Mouse (Mus musculus): ENCODE results near the gene Slc39a8. TPM values are rescaled to one million over a fixed set of nuclear protein-coding genes. Genes with fewer than 3 reads are reported as not detected.

The Slc39a8 gene
- polyA plus RNA-seq, 1 experiment from 2014 or later, result 13.3 TPM

DNA sequence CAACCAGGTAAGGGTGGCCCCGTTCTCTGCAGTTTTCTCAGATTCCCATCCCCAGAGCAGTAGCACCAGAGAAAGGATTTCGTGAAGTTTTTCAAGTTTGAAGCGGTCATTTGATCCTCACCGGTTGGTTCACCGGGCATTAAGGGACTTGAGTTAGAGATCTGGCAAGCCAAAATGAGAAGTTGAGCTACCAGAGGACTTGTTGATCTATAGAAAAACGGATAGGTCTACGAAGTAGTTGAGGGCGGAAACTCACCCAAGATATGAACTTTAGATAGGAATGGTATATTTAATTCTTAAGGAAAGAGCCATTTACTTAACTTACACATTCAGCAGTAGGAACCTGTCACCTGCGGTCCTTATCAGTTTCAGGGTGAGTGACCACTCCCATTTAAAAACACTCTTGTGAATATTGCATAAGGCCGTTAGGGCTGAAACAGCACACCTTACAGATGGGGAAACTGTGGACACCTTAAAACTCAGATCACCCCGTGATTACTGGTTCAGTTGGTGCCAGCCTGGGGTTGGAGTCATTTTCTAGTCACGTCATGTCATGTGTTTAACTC lies 1.7 kb downstream of the Slc39a8 start:
- H3K9me3 ChIP-seq, result no peaks in the 10 kb centered on the region
- peak overlapping the region; percentile 90 for H3K27ac ChIP-seq (replicated peaks)
- no peak for ATAC-seq (ENCODE audit: extremely low read depth, insufficient number of reproducible peaks, low FRiP score, low TSS enrichment)
- no peaks in the 10 kb centered on the region for H3K27me3 ChIP-seq (replicated peaks)
- peaks cover 31% of the 10 kb centered on the region for H3K4me1 ChIP-seq
- WGBS, result 13% methylated on average over 12 of the region's 12 CpGs
- peak overlapping the region; percentile 80 for H3K4me3 ChIP-seq
- H3K36me3 ChIP-seq, result no peaks in the 10 kb centered on the region
- H3K9ac ChIP-seq, result peak overlapping the region; percentile 86
- peak overlapping the region; percentile 98 for H3K4me2 ChIP-seq

DNA sequence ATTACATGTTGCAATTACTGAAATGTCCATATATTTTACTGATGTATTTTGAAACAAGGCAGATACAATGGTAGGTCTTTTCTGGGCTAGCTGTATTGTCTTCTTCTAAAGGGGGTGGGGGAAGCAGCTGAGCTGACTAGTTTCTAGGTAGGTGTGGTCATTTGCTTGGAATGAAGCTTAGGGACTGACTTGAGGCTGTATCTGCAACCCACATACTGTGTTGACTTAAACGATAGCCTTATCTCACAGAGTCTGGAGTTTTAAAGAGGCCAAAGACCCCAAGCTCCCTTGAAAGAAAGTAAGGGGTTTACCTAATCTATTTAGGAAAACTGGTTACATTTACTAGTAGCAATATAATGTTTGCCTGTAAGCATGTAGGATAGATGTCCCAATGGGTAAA lies 2.9 kb downstream of the Slc39a8 start:
- WGBS, result 3% methylated on average over 1 of the region's 1 CpGs
- Histone ChIP-seq H3K4me1 (peaks cover 37% of the 10 kb centered on the region), H3K27me3 (replicated peaks) (no peaks in the 10 kb centered on the region), H3K4me3 (peak overlapping the region; percentile 80), H3K9me3 (no peaks in the 10 kb centered on the region), H3K9ac (no peak overlapping the region), H3K27ac (replicated peaks) (no peak overlapping the region), H3K4me2 (peak overlapping the region; percentile 98), H3K36me3 (no peaks in the 10 kb centered on the region)
- no peak for ATAC-seq (ENCODE audit: extremely low read depth, insufficient number of reproducible peaks, low FRiP score, low TSS enrichment)

- Histone ChIP-seq H3K4me2 (peak overlapping the region; percentile 13; the same call in 1 of the 2 replicates), H3K4me1 (peaks cover 23% of the 10 kb centered on the region), H3K9ac (no peak overlapping the region), H3K27ac (replicated peaks) (no peak overlapping the region), H3K27me3 (replicated peaks) (no peaks in the 10 kb centered on the region), H3K36me3 (no peaks in the 10 kb centered on the region), H3K9me3 (no peaks in the 10 kb centered on the region), H3K4me3 (no peak overlapping the region)
- ATAC-seq (ENCODE audit: extremely low read depth, insufficient number of reproducible peaks, low FRiP score, low TSS enrichment), result no peak
- 89% methylated on average over 2 of the region's 2 CpGs for WGBS
These were observed 7.4 kb downstream of the Slc39a8 start for GRCm38 (mm10) chr3:135832496-135832895.

GRCm38 (mm10) chr3:135832907-135833306 lies 7.8 kb downstream of the Slc39a8 start:
- Histone ChIP-seq H3K27me3 (replicated peaks) (no peaks in the 10 kb centered on the region), H3K4me3 (no peak overlapping the region), H3K4me2 (peak overlapping the region; percentile 13; the same call in 1 of the 2 replicates), H3K36me3 (no peaks in the 10 kb centered on the region), H3K4me1 (peaks cover 19% of the 10 kb centered on the region), H3K9ac (no peak overlapping the region), H3K27ac (replicated peaks) (no peak overlapping the region), H3K9me3 (no peaks in the 10 kb centered on the region)
- 63% methylated on average over 4 of the region's 4 CpGs for WGBS
- ATAC-seq (ENCODE audit: extremely low read depth, insufficient number of reproducible peaks, low FRiP score, low TSS enrichment), result no peak

DNA sequence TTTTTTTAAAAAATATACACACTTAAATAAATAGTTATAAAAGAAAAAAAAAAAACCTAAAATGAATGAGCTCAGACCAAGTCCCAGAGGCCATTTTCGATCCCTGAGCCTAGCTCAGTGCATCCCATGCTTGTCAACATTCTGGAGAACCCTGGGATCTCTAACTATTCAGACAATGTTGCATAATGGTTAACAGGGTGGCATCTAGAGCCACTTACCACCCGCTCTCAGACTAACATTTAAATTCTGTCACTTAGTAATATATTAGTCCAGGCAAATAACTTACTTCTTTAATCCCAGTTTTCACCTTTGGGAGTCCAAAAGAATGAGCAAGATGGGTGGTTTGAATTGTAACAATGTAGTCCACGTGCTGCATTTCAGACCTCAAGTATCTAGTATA lies 9.9 kb downstream of the Slc39a8 start:
- H3K4me2 ChIP-seq, result no peak overlapping the region
- no peak overlapping the region for H3K27ac ChIP-seq (replicated peaks)
- no peaks in the 10 kb centered on the region for H3K27me3 ChIP-seq (replicated peaks)
- no peak overlapping the region for H3K9ac ChIP-seq
- H3K4me3 ChIP-seq, result no peak overlapping the region
- no peaks in the 10 kb centered on the region for H3K36me3 ChIP-seq
- H3K4me1 ChIP-seq, result peaks cover 32% of the 10 kb centered on the region
- no peaks in the 10 kb centered on the region for H3K9me3 ChIP-seq
- ATAC-seq (ENCODE audit: extremely low read depth, insufficient number of reproducible peaks, low FRiP score, low TSS enrichment), result no peak
- 89% methylated on average over 3 of the region's 3 CpGs for WGBS

- Histone ChIP-seq H3K4me1 (peaks cover 46% of the 10 kb centered on the region), H3K27ac (replicated peaks) (no peak overlapping the region), H3K9me3 (no peaks in the 10 kb centered on the region), H3K4me3 (no peak overlapping the region), H3K36me3 (no peaks in the 10 kb centered on the region), H3K9ac (no peak overlapping the region), H3K27me3 (replicated peaks) (no peaks in the 10 kb centered on the region), H3K4me2 (peak overlapping the region; percentile 36; the same call in 1 of the 2 replicates)
- 60% methylated on average over 13 of the region's 13 CpGs for WGBS
- ATAC-seq (ENCODE audit: extremely low read depth, insufficient number of reproducible peaks, low FRiP score, low TSS enrichment), result no peak
These were observed 14.5 kb downstream of the Slc39a8 start for GRCm38 (mm10) chr3:135839535-135839934.

DNA sequence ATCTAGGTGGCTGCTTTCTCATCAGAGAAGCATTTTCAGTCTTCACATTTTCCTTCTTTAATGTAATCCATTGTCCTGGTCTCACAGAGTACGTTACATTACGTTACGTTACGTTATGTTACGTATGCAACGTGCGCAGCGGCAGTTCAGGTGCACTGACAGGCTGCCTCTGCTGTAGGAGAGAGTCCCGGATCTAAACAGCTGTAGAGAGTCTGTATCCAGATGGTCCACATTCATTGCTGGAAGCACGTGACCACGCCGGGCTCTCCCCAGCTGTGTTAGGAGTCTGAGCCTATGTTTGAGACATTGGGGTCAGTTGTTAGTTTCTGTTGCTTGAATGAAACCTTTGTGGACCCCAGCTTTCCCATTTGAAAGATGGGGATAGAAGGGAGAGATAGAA lies 15.1 kb downstream of the Slc39a8 start:
- Histone ChIP-seq H3K36me3 (no peaks in the 10 kb centered on the region), H3K4me3 (no peak overlapping the region), H3K9me3 (no peaks in the 10 kb centered on the region), H3K9ac (no peak overlapping the region), H3K27me3 (replicated peaks) (no peaks in the 10 kb centered on the region), H3K4me1 (peaks cover 51% of the 10 kb centered on the region), H3K27ac (replicated peaks) (no peak overlapping the region), H3K4me2 (no peak overlapping the region)
- ATAC-seq (ENCODE audit: extremely low read depth, insufficient number of reproducible peaks, low FRiP score, low TSS enrichment), result no peak
- WGBS, result 89% methylated on average over 12 of the region's 12 CpGs

DNA sequence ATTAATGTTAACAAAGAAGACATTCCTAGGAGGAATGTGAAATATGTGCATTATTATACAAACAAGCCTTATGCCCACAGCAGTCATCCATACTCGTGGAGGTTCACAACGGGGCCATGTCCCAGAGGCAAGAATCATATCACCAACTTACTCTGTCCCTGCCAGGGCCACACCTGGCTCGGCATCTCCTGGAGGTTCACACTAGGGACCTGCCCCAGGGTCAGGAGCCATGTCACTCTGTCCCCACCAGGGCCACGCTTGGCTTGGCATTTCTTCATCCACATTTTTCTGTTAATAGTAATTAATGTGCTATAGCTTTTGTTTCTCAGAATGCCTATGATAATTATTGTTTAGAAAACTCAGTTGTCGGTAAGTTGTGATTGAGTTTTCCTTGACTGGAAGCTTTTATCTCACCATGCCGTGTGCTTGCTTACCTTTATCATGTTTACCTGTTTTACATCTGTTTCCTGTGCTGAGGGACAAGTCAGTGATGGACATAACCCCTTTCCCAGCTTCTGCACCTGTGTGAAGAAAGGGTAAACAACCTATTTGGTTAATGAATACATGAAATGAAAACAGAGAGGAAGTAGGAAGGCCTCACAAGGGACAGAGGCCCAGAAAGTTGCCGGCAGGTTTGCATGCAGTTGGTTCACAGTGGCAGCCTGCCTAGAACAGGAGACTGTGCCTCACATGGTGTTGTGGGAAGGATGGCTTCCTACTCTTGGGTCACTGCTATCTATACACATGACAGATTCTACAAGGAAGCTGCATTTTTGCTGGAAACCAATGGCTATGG lies 16.8 kb downstream of the Slc39a8 start:
- no peaks in the 10 kb centered on the region for H3K27me3 ChIP-seq (replicated peaks)
- no peak overlapping the region for H3K4me3 ChIP-seq
- peaks cover 51% of the 10 kb centered on the region for H3K4me1 ChIP-seq
- H3K9me3 ChIP-seq, result no peaks in the 10 kb centered on the region
- WGBS, result 65% methylated on average over 7 of the region's 7 CpGs
- no peak overlapping the region for H3K27ac ChIP-seq (replicated peaks)
- ATAC-seq (ENCODE audit: extremely low read depth, insufficient number of reproducible peaks, low FRiP score, low TSS enrichment), result no peak
- H3K4me2 ChIP-seq, result peak overlapping the region; percentile 58; the same call in 1 of the 2 replicates
- no peaks in the 10 kb centered on the region for H3K36me3 ChIP-seq
- H3K9ac ChIP-seq, result no peak overlapping the region

DNA sequence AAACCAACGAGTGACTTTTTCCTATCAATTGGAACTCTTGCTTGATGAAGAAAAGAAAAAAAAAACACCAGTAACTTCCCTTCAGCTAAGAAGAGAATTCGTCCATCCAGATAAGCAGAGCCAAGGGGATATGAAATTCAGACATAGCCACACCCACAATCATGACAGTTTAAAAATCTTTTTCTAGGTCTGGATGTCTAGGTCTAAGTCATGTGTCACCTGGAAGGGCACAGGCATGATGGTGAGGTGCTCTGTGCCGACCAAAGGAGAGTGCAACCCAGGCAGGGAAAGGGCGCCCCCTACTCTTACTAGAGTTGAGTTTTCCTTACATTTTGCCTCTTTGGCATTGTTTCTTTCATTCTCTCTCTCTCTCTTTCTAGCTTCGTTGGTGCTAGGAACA lies 18.1 kb downstream of the Slc39a8 start:
- no peaks in the 10 kb centered on the region for H3K36me3 ChIP-seq
- H3K27me3 ChIP-seq (replicated peaks), result no peaks in the 10 kb centered on the region
- H3K9me3 ChIP-seq, result no peaks in the 10 kb centered on the region
- ATAC-seq (ENCODE audit: extremely low read depth, insufficient number of reproducible peaks, low FRiP score, low TSS enrichment), result peak; percentile 69; the same call in 1 of the 2 replicates
- H3K9ac ChIP-seq, result no peak overlapping the region
- H3K27ac ChIP-seq (replicated peaks), result peak overlapping the region; percentile 56; the same call in 1 of the 2 replicates
- H3K4me3 ChIP-seq, result 0 out of 2 replicates have a peak overlapping the region, but pooled peaks have one; percentile 7
- peak overlapping the region; percentile 58 for H3K4me2 ChIP-seq
- H3K4me1 ChIP-seq, result peaks cover 51% of the 10 kb centered on the region
- 37% methylated on average over 5 of the region's 5 CpGs for WGBS

DNA sequence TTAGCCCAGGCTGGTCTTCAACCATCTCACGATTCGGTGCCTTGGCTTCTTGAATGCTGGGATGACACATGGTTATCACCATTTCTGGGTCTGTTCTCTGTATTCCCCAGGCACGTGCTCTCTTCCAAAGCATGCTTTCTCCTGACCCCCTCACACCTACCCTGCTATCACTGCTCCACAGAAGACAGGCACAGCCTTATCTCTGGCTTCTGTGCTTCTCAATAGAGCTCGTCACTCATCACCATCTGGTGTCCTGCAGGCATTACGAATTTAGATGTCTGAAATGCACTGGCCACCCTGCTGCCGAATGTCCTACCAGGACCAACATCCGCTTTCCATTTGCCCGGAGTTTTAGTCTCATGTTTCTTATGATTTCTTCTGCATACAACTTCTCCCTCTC lies 18.6 kb downstream of the Slc39a8 start:
- H3K27ac ChIP-seq (replicated peaks), result peak overlapping the region; percentile 56; the same call in 1 of the 2 replicates
- peak; percentile 68 for ATAC-seq (ENCODE audit: extremely low read depth, insufficient number of reproducible peaks, low FRiP score, low TSS enrichment)
- no peak overlapping the region for H3K9ac ChIP-seq
- WGBS, result 18% methylated on average over 8 of the region's 8 CpGs
- H3K4me2 ChIP-seq, result peak overlapping the region; percentile 58
- peak overlapping the region; percentile 7 for H3K4me3 ChIP-seq
- peaks cover 46% of the 10 kb centered on the region for H3K4me1 ChIP-seq
- H3K27me3 ChIP-seq (replicated peaks), result no peaks in the 10 kb centered on the region
- H3K36me3 ChIP-seq, result no peaks in the 10 kb centered on the region
- H3K9me3 ChIP-seq, result no peaks in the 10 kb centered on the region

- ATAC-seq (ENCODE audit: extremely low read depth, insufficient number of reproducible peaks, low FRiP score, low TSS enrichment), result no peak
- Histone ChIP-seq H3K36me3 (no peaks in the 10 kb centered on the region), H3K4me3 (no peak overlapping the region), H3K4me2 (peak overlapping the region; percentile 58; the same call in 1 of the 2 replicates), H3K27me3 (replicated peaks) (no peaks in the 10 kb centered on the region), H3K4me1 (peaks cover 35% of the 10 kb centered on the region), H3K27ac (replicated peaks) (no peak overlapping the region), H3K9ac (no peak overlapping the region), H3K9me3 (no peaks in the 10 kb centered on the region)
- 56% methylated on average over 1 of the region's 1 CpGs for WGBS
These were observed 19.8 kb downstream of the Slc39a8 start for GRCm38 (mm10) chr3:135844835-135845234.

Data from heart, embryonic 13.5 days (tissue).